Mouse (Mus musculus): ENCODE data around the gene Col27a1. TPM values are rescaled to one million over a fixed set of nuclear protein-coding genes. Genes with fewer than 3 reads are reported as not detected.

Gene Col27a1
- polyA plus RNA-seq (2016; fragmentation: Nextera tagmentation; extraction: Ambion mirVana), result 2.8 and 3.1 TPM in 2 replicates

DNA sequence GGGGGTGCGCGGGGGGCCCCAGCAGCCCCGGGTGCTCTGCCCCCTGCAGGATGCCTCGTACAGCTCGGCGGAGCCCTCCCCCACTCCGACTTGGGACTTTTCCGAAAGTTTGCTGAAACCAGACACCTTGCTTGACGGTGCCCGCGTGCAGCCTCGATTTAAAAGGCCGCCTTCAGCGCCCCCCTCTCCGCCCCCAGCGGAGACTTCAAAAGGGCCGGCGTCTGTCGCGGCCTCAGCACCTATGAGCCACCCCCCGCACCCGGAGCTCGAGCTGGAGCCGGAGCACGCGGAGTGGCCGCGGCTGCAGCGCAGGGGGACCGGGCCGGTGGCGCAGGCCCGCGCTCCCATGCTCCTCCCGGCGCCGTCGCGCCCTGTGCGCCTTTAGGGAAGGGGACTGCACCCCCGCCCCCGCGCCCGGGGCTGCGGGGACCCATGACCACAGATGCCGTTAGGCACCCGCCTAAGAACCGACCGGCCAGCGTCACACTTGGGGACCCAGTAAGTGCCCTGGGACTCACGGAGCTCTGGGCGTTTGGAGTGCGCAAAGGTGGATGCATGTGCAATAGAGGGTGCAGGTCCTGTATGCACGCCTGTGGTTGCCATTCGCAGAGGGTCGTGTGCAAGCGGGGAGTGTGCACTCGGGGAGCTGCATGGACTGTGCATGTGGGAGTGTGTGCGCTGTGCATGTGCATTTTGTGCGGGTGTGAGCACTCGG is at the start of gene Col27a1:
Gene Col27a1 (plus strand): TSS at position 98 of the 715 bp plus-strand sequence.
- H3K36me3 ChIP-seq (replicated peaks), result no peaks in the 10 kb centered on the region
- peaks cover 37% of the 10 kb centered on the region for H3K4me1 ChIP-seq
- no peaks in the 10 kb centered on the region for H3K9me3 ChIP-seq
- H3K27me3 ChIP-seq (ENCODE audit: poor library complexity, severe bottlenecking), result peaks cover 62% of the 10 kb centered on the region
- peak; percentile 63 for DNase-seq (ENCODE audit: extremely low spot score, low spot score)
- H3K27ac ChIP-seq, result peak within 1 kb of the TSS; percentile 78
- H3K4me3 ChIP-seq, result peak within 1 kb of the TSS; percentile 94
- under 1% methylated on average over 61 of the region's 61 CpGs for WGBS

GRCm38 (mm10) chr4:63165636-63166035 is 48.2 kb upstream of the Col27a1 start:
- Histone ChIP-seq H3K27ac (no peak overlapping the region), H3K27me3 (ENCODE audit: poor library complexity, severe bottlenecking) (peaks cover 7% of the 10 kb centered on the region), H3K4me1 (no peaks in the 10 kb centered on the region), H3K4me3 (no peak overlapping the region), H3K9me3 (no peaks in the 10 kb centered on the region), H3K36me3 (replicated peaks) (no peaks in the 10 kb centered on the region)
- no peak for DNase-seq (ENCODE audit: extremely low spot score, low spot score)
- 92% methylated on average over 4 of the region's 4 CpGs for WGBS

GRCm38 (mm10) chr4:63166323-63166722 is 47.5 kb upstream of the Col27a1 start:
- no peak for DNase-seq (ENCODE audit: extremely low spot score, low spot score)
- Histone ChIP-seq H3K4me1 (no peaks in the 10 kb centered on the region), H3K4me3 (no peak overlapping the region), H3K27me3 (ENCODE audit: poor library complexity, severe bottlenecking) (peaks cover 14% of the 10 kb centered on the region), H3K9me3 (no peaks in the 10 kb centered on the region), H3K36me3 (replicated peaks) (no peaks in the 10 kb centered on the region), H3K27ac (no peak overlapping the region)
- WGBS, result 89% methylated on average over 5 of the region's 5 CpGs

DNA sequence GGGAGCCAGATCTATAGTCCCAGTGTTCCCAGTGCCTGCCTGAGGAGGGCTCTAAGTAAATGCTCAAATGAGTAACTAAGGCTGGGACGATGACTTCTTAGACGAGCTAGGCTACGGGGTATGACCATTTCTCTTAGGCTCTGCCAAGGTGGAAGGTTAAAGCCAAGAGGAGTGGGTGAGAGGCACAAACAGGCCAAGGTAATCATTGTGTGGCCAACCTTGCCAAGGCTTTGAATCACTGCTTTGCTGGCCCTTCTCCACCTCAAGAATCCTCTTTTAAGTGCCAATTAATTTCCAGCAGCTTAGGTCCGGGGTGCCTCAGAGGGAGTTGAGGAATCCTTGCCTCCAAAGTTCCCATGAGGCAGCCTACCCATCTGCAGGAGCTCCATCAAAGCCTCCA is 43.7 kb upstream of the Col27a1 start:
- 86% methylated on average over 4 of the region's 4 CpGs for WGBS
- Histone ChIP-seq H3K4me3 (no peak overlapping the region), H3K4me1 (no peaks in the 10 kb centered on the region), H3K9me3 (no peaks in the 10 kb centered on the region), H3K36me3 (replicated peaks) (no peaks in the 10 kb centered on the region), H3K27ac (no peak overlapping the region), H3K27me3 (ENCODE audit: poor library complexity, severe bottlenecking) (peaks cover 29% of the 10 kb centered on the region)
- DNase-seq (ENCODE audit: extremely low spot score, low spot score), result no peak

- Histone ChIP-seq H3K4me1 (no peaks in the 10 kb centered on the region), H3K27ac (no peak overlapping the region), H3K9me3 (no peaks in the 10 kb centered on the region), H3K4me3 (no peak overlapping the region), H3K27me3 (ENCODE audit: poor library complexity, severe bottlenecking) (peaks cover 29% of the 10 kb centered on the region), H3K36me3 (replicated peaks) (no peaks in the 10 kb centered on the region)
- DNase-seq (ENCODE audit: extremely low spot score, low spot score), result no peak
- 64% methylated on average over 24 of the region's 24 CpGs for WGBS
These were observed 42.7 kb upstream of the Col27a1 start for GRCm38 (mm10) chr4:63171122-63171521.

DNA sequence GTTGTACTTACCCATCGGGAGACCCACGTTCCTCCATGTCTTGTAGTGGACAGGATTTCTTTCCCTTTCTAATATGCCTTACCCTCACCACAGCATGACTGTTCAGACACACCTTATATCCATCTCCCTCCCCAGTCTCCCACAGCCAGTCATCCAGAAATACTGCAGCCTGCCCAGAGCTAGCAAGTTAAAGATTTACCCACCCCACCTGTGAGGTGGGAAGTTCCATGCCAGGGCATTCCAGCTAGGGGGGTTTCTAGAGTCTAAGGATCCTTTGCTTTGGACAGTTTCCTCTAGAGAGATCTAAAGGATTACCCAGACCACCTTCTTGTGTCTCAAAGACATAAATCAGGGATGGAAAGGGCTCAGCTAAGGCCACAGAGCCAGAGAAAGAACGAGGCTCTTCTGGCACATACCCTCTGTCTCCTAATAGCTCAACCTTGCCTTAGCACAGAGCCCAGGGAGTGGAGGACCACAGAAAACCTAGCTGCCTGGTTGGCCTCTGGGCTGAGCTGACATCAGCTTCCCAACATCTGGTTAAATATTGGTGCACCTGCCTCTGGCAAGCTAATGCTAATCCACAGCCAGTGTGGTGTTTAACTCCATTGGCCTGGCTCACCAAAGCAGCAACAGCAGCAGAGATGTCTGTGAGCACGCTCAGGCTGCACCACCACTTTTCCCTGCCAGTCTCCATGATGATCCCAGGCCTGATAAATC is 41.7 kb upstream of the Col27a1 start, which contains the start of gene Kif12:
Gene Kif12 (minus strand): TSS at position 163 of the 717 bp plus-strand sequence.
- no peak for DNase-seq (ENCODE audit: extremely low spot score, low spot score)
- WGBS, result 90% methylated on average over 4 of the region's 4 CpGs

GRCm38 (mm10) chr4:63181556-63181955 is 32.2 kb upstream of the Col27a1 start:
- H3K36me3 ChIP-seq (replicated peaks), result no peaks in the 10 kb centered on the region
- 13% methylated on average over 5 of the region's 5 CpGs for WGBS
- H3K27me3 ChIP-seq (ENCODE audit: poor library complexity, severe bottlenecking), result no peaks in the 10 kb centered on the region
- peak; percentile 47 for DNase-seq (ENCODE audit: extremely low spot score, low spot score)
- H3K4me3 ChIP-seq, result no peak overlapping the region
- H3K9me3 ChIP-seq, result no peaks in the 10 kb centered on the region
- no peak overlapping the region for H3K27ac ChIP-seq
- H3K4me1 ChIP-seq, result peaks cover 6% of the 10 kb centered on the region

More for the DNA sequence above, 41.7 kb upstream of the Col27a1 start, which contains the start of gene Kif12:
- no peak within 1 kb of the TSS for H3K27ac ChIP-seq
- H3K36me3 ChIP-seq (replicated peaks), result no peaks in the 10 kb centered on the region
- H3K9me3 ChIP-seq, result no peaks in the 10 kb centered on the region
- no peak within 1 kb of the TSS for H3K4me3 ChIP-seq
- H3K27me3 ChIP-seq (ENCODE audit: poor library complexity, severe bottlenecking), result peaks cover 29% of the 10 kb centered on the region
- H3K4me1 ChIP-seq, result no peaks in the 10 kb centered on the region

- Histone ChIP-seq H3K4me3 (no peak overlapping the region), H3K9me3 (no peaks in the 10 kb centered on the region), H3K27me3 (ENCODE audit: poor library complexity, severe bottlenecking) (no peaks in the 10 kb centered on the region), H3K36me3 (replicated peaks) (no peaks in the 10 kb centered on the region), H3K4me1 (peaks cover 17% of the 10 kb centered on the region), H3K27ac (peak overlapping the region; percentile 57)
- WGBS, result 67% methylated on average over 21 of the region's 21 CpGs
- peak; percentile 19 for DNase-seq (ENCODE audit: extremely low spot score, low spot score)
These were observed 27.4 kb upstream of the Col27a1 start for GRCm38 (mm10) chr4:63186281-63186870.

DNA sequence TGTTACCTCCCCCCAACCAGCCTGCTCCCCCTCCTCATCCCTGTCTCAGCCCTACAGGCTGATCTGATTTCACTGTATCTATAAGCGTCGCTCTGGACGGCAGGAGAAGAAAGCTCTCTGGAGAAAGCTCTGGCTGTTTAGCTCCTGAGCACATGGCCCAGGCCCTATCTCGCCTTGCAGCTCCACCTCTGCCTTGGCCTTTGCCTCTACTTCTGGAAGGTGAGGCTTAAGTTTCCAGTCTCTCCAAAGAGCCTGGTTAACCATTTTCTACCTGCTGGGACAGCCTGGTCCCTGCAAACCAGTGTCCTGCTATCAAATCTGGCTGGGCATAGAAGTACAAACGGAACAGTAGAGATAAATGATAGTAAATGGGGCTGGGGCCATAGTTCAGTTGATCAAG is 22.2 kb upstream of the Col27a1 start:
- Histone ChIP-seq H3K4me3 (no peak overlapping the region), H3K4me1 (peaks cover 10% of the 10 kb centered on the region), H3K27ac (no peak overlapping the region), H3K9me3 (no peaks in the 10 kb centered on the region), H3K27me3 (ENCODE audit: poor library complexity, severe bottlenecking) (no peaks in the 10 kb centered on the region), H3K36me3 (replicated peaks) (no peaks in the 10 kb centered on the region)
- no peak for DNase-seq (ENCODE audit: extremely low spot score, low spot score)
- 82% methylated on average over 5 of the region's 5 CpGs for WGBS

- H3K36me3 ChIP-seq (replicated peaks), result no peaks in the 10 kb centered on the region
- H3K4me1 ChIP-seq, result peaks cover 8% of the 10 kb centered on the region; the same call in 1 of the 2 replicates
- 93% methylated on average over 2 of the region's 2 CpGs for WGBS
- H3K4me3 ChIP-seq, result no peak overlapping the region
- no peaks in the 10 kb centered on the region for H3K9me3 ChIP-seq
- no peak overlapping the region for H3K27ac ChIP-seq
- H3K27me3 ChIP-seq (ENCODE audit: poor library complexity, severe bottlenecking), result no peaks in the 10 kb centered on the region
- no peak for DNase-seq (ENCODE audit: extremely low spot score, low spot score)
These were observed 19.4 kb upstream of the Col27a1 start for GRCm38 (mm10) chr4:63194366-63194765.

DNA sequence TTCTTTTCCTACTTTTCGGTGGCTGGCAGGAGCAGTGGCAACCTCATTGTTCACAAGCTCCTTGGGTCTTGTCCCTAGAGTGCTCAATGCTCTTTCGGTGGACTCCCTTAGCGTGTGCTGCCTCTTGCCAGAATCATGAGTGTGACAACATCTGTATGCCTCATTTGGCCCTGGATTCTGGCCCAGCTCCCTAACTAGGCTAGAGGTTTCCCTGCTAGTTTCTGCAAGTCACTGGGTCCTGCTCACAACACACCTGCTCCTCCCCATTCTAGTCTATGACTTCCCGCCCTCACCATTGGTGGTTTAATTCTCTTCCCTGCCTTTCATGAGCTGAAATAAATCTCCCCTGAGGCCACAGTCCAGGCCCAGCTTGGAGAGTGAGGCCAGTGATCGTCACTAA is 14.4 kb upstream of the Col27a1 start:
- no peak for DNase-seq (ENCODE audit: extremely low spot score, low spot score)
- 83% methylated on average over 5 of the region's 5 CpGs for WGBS
- H3K9me3 ChIP-seq, result no peaks in the 10 kb centered on the region
- H3K36me3 ChIP-seq (replicated peaks), result no peaks in the 10 kb centered on the region
- no peak overlapping the region for H3K4me3 ChIP-seq
- H3K27ac ChIP-seq, result no peak overlapping the region
- no peaks in the 10 kb centered on the region for H3K4me1 ChIP-seq
- H3K27me3 ChIP-seq (ENCODE audit: poor library complexity, severe bottlenecking), result no peaks in the 10 kb centered on the region

GRCm38 (mm10) chr4:63203874-63204273 is 9.9 kb upstream of the Col27a1 start:
- H3K36me3 ChIP-seq (replicated peaks), result no peaks in the 10 kb centered on the region
- DNase-seq (ENCODE audit: extremely low spot score, low spot score), result no peak
- WGBS, result 92% methylated on average over 7 of the region's 7 CpGs
- H3K4me3 ChIP-seq, result no peak overlapping the region
- no peaks in the 10 kb centered on the region for H3K27me3 ChIP-seq (ENCODE audit: poor library complexity, severe bottlenecking)
- H3K9me3 ChIP-seq, result no peaks in the 10 kb centered on the region
- H3K27ac ChIP-seq, result no peak overlapping the region
- no peaks in the 10 kb centered on the region for H3K4me1 ChIP-seq

GRCm38 (mm10) chr4:63205583-63205982 is 8.2 kb upstream of the Col27a1 start:
- no peaks in the 10 kb centered on the region for H3K36me3 ChIP-seq (replicated peaks)
- no peaks in the 10 kb centered on the region for H3K9me3 ChIP-seq
- no peak for DNase-seq (ENCODE audit: extremely low spot score, low spot score)
- H3K4me3 ChIP-seq, result no peak overlapping the region
- H3K27ac ChIP-seq, result no peak overlapping the region
- H3K4me1 ChIP-seq, result no peaks in the 10 kb centered on the region
- WGBS, result 90% methylated on average over 7 of the region's 7 CpGs
- no peaks in the 10 kb centered on the region for H3K27me3 ChIP-seq (ENCODE audit: poor library complexity, severe bottlenecking)

All from forebrain, embryonic 10.5 days (tissue).